Mouse (Mus musculus) cortical plate, adult 2 months (tissue): ENCODE data around the gene Mymx. TPM values are rescaled to one million over a fixed set of nuclear protein-coding genes. Genes with fewer than 3 reads are reported as not detected.
"Not testable (repeated sequence)": the region's sequence is repeated elsewhere in the genome, so short reads cannot be mapped to it uniquely, and the experiment has no call there.

Experiments used
- H3K27ac ChIP-seq: fragments of 200-500 bp; 2 replicates; pipeline ENCODE4 v1.5.1; 2012; ENCODE audit warnings: low read length, control low read depth, inconsistent platforms; ENCODE audit not compliant: insufficient read depth
- H3K4me1 ChIP-seq: fragments of 200-500 bp; 2 replicates; pipeline ENCODE4 v1.6.1; 2011; ENCODE audit warnings: low read length; ENCODE audit not compliant: control insufficient read depth, insufficient read depth
- H3K4me3 ChIP-seq: fragments of 200-500 bp; 2 replicates; pipeline ENCODE4 v1.5.1; 2011; ENCODE audit warnings: mild to moderate bottlenecking, low read length, control low read depth; ENCODE audit not compliant: insufficient read depth
- CTCF ChIP-seq: fragments of 200-500 bp; IDR thresholded peaks from 2 replicates; pipeline ENCODE4 v1.5.1; 2011; ENCODE audit warnings: mild to moderate bottlenecking, control low read depth, low read length; ENCODE audit not compliant: insufficient read depth; ENCODE audit errors: extremely low read depth
- POLR2A ChIP-seq: fragments of 200-500 bp; IDR thresholded peaks from 2 replicates; pipeline ENCODE4 v1.6.1; 2011; ENCODE audit warnings: mild to moderate bottlenecking, low read length, control low read depth; ENCODE audit not compliant: insufficient read depth; ENCODE audit errors: extremely low read depth
- polyA plus RNA-seq: library from polyadenylated mRNA; depleted of rRNA; stranded (reverse); fragments of >200 nt; gene quantifications from 2 replicates; pipeline ENCODE4 v1.2.3, GENCODE M21; 2012

Gene Mymx
- polyA plus RNA-seq, 1 experiment: not detected

GRCm38 (mm10) chr17:45628885-45629855, 27.3 kb upstream of the Mymx start:
- H3K4me1 ChIP-seq: peaks cover 2% of the 10 kb centered on the region; the same call in 1 of the 2 replicates
- no peak overlapping the region for H3K27ac ChIP-seq
- TF ChIP-seq POLR2A (no peak), CTCF (no peak)
- peak overlapping the region; percentile 24; the same call in 1 of the 2 replicates for H3K4me3 ChIP-seq

DNA sequence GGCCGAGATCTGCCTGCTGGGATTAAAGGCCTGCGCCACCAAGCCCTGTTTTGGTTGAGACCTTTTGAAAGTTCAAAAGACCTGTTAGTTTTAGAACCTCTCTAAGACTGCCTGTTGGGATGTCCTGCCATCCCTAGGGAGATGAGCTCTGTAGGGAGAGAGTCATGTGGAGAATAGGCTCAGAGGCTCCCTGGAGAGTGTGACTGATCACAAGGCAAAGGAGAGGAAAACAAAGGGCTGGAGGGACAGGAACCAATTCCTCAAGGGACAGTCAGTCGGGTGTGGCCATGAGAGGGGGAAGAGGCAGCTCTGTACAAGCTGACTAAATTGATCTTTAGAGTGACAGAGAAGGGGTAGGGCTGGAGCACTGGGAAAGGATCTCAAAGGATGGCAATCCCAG, 26.3 kb upstream of the Mymx start:
- Histone ChIP-seq H3K27ac (no peak overlapping the region), H3K4me1 (peaks cover 2% of the 10 kb centered on the region; the same call in 1 of the 2 replicates)
- no peak for TF ChIP-seq POLR2A
- no peak for TF ChIP-seq CTCF

GRCm38 (mm10) chr17:45626577-45627134, 24.8 kb upstream of the Mymx start:
- Histone ChIP-seq H3K27ac (no peak overlapping the region), H3K4me3 (no peak overlapping the region), H3K4me1 (peaks cover 2% of the 10 kb centered on the region; the same call in 1 of the 2 replicates)
- TF ChIP-seq POLR2A (no peak), CTCF (peak; percentile 88)

More for the DNA sequence above, 26.3 kb upstream of the Mymx start:
- no peak overlapping the region for H3K4me3 ChIP-seq

DNA sequence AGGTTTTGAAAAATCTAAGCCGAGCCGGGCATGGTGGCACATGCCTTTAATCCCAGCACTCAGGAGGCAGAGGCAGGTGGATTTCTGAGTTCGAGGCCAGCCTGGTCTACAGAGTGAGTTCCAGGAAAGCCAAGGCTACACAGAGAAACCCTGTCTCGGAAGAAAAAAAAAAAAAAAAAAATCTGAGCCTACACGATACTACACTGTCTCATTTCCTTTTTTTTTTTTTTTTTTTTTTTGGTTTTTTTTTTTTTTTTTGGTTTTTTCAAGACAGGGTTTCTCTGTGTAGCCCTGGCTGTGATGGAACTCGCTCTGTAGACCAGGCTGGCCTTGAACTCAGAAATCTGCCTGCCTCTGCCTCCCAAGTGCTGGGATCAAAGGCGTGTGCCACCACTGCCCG, 21.5 kb upstream of the Mymx start:
- H3K27ac ChIP-seq, H3K4me1 ChIP-seq, H3K4me3 ChIP-seq: not testable (repeated sequence)

DNA sequence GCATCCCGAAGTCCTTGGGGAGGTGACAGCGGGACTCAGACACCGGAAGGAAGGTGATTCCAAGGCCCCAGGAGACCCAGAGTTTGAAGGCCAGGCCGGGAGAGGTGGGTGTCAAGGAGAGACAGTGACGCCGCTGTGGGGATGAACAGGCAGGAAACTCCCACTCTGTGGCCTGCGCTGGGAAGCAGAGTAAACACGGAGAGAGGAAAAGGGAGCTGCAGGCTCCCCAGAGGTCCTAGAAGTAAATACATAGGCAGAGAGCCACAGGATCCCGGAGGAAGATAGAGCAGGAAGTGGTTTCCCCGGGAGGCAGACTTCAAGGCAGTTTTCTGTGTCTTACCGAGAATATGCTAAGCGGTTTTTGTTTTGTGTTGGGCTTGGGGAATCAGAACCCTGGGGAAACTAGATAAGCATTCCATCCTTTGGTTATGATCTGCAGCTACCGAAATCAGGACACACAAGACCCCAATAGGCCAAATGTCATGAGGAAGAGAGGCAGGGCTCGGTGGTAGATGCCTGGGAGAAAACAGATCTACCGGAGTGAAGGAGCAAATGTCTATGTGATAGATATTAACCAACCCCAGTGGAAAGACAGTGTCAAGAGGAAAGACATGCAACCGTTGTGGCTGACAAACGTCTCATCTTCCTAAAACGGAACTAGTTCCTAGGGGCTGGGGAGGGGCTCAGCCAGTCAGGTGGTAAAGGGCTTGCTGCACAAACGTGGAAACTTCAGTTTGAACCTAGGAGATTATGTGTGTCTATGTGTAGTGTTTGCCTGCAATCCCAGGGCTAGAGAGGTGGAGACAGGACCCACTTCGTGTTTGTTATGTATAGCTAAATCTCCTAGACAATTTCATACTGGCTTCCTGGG, 17.7 kb upstream of the Mymx start:
- no peaks in the 10 kb centered on the region for H3K4me1 ChIP-seq
- TF ChIP-seq CTCF (no peak), POLR2A (no peak)
- H3K27ac ChIP-seq: 0 out of 2 replicates have a peak overlapping the region, but pooled peaks have one; percentile 42
- H3K4me3 ChIP-seq: no peak overlapping the region

- no peak overlapping the region for H3K4me3 ChIP-seq
- 0 out of 2 replicates have a peak overlapping the region, but pooled peaks have one; percentile 42 for H3K27ac ChIP-seq
- H3K4me1 ChIP-seq: no peaks in the 10 kb centered on the region
- TF ChIP-seq POLR2A (no peak), CTCF (no peak)
Measured at GRCm38 (mm10) chr17:45618941-45619385, 17.1 kb upstream of the Mymx start.

DNA sequence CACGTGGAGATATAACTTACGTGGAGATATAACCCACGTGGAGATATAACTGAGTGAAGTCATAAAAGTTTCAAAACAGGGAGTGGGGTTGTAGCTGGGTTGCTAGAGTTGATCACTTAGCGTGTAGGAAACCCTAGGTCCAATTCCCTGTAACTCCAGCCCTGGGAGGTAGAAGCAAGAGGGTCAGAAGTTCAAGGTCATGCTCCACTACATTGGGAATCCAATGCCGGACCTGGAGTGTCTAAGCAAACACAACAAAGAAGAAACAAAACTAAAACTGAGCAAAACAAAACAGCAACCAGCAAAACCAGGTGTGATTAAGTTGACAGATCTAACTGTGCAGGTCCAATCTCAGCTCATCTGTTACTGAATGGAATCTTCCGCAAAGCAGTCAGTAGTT, 15.8 kb upstream of the Mymx start:
- Histone ChIP-seq H3K27ac (no peak overlapping the region), H3K4me1 (no peaks in the 10 kb centered on the region), H3K4me3 (no peak overlapping the region)
- no peak for TF ChIP-seq POLR2A
- TF ChIP-seq CTCF: no peak

GRCm38 (mm10) chr17:45616679-45617078, 14.8 kb upstream of the Mymx start:
- TF ChIP-seq POLR2A (no peak), CTCF (no peak)
- Histone ChIP-seq H3K4me1 (no peaks in the 10 kb centered on the region), H3K27ac (no peak overlapping the region), H3K4me3 (no peak overlapping the region)

DNA sequence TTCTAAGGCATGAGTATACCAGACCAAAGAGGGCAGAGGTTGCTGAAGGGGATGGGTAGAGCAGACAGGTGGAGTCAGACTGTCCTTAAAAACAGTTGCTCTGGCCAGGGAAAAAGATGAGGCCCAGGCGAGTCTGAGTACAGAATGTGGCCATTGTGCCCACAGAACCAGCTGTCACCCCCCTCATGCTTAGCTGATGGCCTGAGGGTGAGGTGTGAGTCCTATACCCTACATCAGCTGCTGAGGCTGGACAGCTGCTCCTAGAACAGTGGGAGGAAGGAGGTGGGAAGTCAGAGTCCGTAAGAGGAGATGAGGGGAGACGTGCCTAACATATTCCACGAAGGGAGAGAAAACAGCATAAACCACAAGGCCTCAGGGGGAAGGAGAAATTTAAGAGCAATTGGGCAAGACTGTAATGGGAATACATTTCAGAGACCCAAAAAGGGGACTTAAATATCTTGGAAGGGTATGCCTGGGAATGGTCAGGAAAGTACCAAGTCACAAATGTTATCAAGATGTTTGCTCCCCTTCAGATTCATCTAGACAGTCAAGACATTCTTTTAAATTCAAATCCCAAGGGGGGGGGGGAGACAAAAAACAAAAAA, 14.2 kb upstream of the Mymx start:
- H3K4me3 ChIP-seq: no peak overlapping the region
- no peaks in the 10 kb centered on the region for H3K4me1 ChIP-seq
- H3K27ac ChIP-seq: no peak overlapping the region
- TF ChIP-seq CTCF (no peak), POLR2A (no peak)
